Mouse (Mus musculus) urinary bladder, postnatal 4 days (tissue): ENCODE data around the gene Ephx4.
"Not testable (repeated sequence)": the region's sequence is repeated elsewhere in the genome, so short reads cannot be mapped to it uniquely, and the experiment has no call there.

Experiments
- DNase-seq, 2 experiments: peaks; one replicate each; pipeline ENCODE4 v3.0.0; 2021 to 2022; ENCODE audit warnings: low spot score in 2 of 2

The Ephx4 gene

GRCm38 (mm10) chr5:107402436-107402835 lies at the start of gene Ephx4:
Ephx4 (plus strand) TSS chr5:107402736.
- no peak for DNase-seq

- DNase-seq, result no peak
Measured at GRCm38 (mm10) chr5:107353981-107354380, 48.6 kb upstream of the Ephx4 start.

GRCm38 (mm10) chr5:107355801-107356200 lies 46.7 kb upstream of the Ephx4 start:
- no peak for DNase-seq

- no peak for DNase-seq
Measured at GRCm38 (mm10) chr5:107357723-107358122, 44.8 kb upstream of the Ephx4 start.

- DNase-seq, result peak; percentile 83 to 93
Measured at GRCm38 (mm10) chr5:107359395-107360053, 43.0 kb upstream of the Ephx4 start.

GRCm38 (mm10) chr5:107360054-107360730 lies 42.3 kb upstream of the Ephx4 start:
- no peak for DNase-seq

GRCm38 (mm10) chr5:107370040-107370439 lies 32.5 kb upstream of the Ephx4 start:
- no peak for DNase-seq

GRCm38 (mm10) chr5:107371335-107371734 lies 31.2 kb upstream of the Ephx4 start:
- DNase-seq, result no peak

GRCm38 (mm10) chr5:107373256-107373655 lies 29.3 kb upstream of the Ephx4 start:
- DNase-seq, result no peak

GRCm38 (mm10) chr5:107386448-107386847 lies 16.1 kb upstream of the Ephx4 start:
- not testable (repeated sequence) for DNase-seq

GRCm38 (mm10) chr5:107387788-107388187 lies 14.7 kb upstream of the Ephx4 start:
- DNase-seq, result no peak

- DNase-seq, result no peak
Measured at GRCm38 (mm10) chr5:107389373-107389772, 13.2 kb upstream of the Ephx4 start.

GRCm38 (mm10) chr5:107394437-107394836 lies 8.1 kb upstream of the Ephx4 start:
- DNase-seq, result no peak

GRCm38 (mm10) chr5:107403011-107403946 lies 743 bp downstream of the Ephx4 start:
- DNase-seq, result peak in 1 of 2 experiments; percentile 19

- no peak for DNase-seq
Measured at GRCm38 (mm10) chr5:107403947-107404684, 1.6 kb downstream of the Ephx4 start.

GRCm38 (mm10) chr5:107405361-107405760 lies 2.8 kb downstream of the Ephx4 start:
- DNase-seq, result no peak

GRCm38 (mm10) chr5:107410305-107410704 lies 7.8 kb downstream of the Ephx4 start:
- DNase-seq, result no peak

- no peak for DNase-seq
Measured at GRCm38 (mm10) chr5:107411326-107411725, 8.8 kb downstream of the Ephx4 start.

GRCm38 (mm10) chr5:107412285-107412684 lies 9.7 kb downstream of the Ephx4 start:
- no peak for DNase-seq

- DNase-seq, result no peak
Measured at GRCm38 (mm10) chr5:107415098-107415497, 12.6 kb downstream of the Ephx4 start.

GRCm38 (mm10) chr5:107421676-107422075 lies 19.1 kb downstream of the Ephx4 start:
- no peak for DNase-seq

GRCm38 (mm10) chr5:107431249-107431648 lies 28.7 kb downstream of the Ephx4 start, which contains the start of gene Lpcat2b:
Lpcat2b (plus strand) TSS chr5:107431549.
- DNase-seq, result no peak
